Mouse (Mus musculus): ENCODE measurements around the gene Gdf11.

The Gdf11 gene

DNA sequence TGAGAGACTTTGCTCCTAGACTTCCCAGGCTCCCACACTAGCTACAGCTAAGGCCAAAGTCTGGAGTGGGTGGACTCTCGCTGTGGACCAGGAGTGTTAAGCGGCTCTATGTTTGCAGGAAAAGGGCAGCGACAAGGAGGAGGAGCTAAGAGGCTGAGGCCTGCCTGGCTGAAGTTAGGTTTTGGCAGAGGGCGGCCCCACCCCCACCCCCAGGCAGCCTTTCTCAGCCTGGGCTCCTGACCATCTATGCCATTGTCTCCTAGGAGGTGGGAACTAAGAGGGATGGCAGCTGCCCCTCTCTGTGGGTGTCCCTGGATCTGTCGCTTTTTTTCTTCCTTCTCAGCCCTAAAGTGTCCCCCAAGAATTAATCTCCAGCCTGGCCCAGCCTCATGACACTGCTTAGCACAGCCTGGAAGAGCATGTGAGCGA, 27.7 kb upstream of the Gdf11 start:
- DNase-seq (ENCODE audit: low read depth) = peak; percentile 66

DNA sequence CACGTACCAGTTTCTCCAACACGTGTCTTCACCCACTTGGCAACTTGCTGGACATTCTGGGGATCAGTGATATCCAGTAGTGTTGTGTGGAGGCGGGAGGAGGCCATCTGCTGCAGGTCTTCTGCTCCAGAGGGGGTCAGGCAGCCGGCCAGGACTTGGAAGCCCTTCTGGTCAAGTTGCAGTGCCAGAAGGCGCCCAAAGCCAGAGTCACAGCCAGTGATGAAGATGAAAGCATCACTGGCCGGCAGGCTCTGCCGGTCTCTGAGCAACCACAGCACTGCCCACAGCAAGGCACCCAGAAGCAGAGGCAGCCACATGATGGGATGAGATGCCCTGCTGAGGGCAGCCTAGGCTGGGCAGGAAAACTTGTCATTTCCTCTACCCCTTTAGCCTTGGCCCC, 26.7 kb upstream of the Gdf11 start:
- peak; percentile 52 for DNase-seq (ENCODE audit: low read depth)

DNA sequence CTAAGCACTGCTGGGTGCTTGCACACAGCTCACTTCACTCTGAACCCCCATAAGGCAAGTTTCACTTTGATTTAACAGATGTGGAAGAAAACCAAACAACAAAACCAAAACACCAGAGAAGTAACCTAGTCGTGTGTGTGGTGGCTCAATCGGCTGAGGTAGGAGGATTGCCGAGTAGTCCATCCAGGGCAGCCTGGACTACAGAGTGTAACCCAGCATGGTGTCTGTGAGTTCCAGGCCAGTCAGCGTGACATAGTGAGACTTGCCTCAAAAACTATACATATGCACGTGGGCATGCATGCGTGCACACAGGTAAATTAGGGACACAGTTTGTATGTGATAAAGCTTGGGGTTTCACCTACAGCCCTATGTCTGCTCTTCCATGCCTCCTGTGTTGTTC, 25.9 kb upstream of the Gdf11 start:
- no peak for DNase-seq (ENCODE audit: low read depth)

DNA sequence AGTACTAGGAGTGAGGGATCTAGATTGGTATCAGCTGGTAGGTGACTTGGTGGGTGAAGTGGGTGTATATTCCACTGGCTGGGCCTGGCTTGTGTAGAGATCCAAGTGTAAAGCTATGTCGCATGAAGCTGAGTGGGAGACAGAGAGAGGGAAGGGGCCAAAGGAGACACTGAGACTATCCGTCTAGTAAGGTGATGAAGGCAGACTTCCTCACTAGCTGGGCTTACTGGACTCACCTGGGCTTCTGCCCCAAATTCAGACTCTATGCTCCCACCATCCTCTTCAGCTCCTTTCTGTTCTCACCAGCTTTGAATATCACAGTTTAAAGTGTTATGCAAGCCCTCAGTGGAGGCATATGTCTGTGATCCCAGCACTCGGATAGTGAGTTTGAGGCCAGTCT, 25.1 kb upstream of the Gdf11 start:
- DNase-seq (ENCODE audit: low read depth) = no peak

DNA sequence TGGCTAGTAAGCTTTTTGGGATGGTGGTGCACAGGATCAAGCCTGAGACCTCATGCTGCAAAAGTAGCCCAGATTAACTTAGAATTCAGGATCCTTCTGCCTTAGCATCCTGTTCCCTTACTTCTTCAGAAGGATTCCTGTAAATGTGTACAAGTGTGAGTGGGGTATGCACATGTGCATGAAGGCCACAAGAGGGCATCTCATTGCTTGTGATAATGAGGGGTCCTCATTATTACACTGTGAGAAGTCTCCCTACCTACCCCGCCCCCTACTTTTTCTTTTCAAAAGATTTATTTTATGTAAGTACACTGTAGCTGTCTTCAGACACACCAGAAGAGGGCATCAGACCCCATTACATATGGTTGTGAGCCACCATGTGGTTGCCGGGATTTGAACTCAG, 24.0 kb upstream of the Gdf11 start:
- no peak for DNase-seq (ENCODE audit: low read depth)

DNA sequence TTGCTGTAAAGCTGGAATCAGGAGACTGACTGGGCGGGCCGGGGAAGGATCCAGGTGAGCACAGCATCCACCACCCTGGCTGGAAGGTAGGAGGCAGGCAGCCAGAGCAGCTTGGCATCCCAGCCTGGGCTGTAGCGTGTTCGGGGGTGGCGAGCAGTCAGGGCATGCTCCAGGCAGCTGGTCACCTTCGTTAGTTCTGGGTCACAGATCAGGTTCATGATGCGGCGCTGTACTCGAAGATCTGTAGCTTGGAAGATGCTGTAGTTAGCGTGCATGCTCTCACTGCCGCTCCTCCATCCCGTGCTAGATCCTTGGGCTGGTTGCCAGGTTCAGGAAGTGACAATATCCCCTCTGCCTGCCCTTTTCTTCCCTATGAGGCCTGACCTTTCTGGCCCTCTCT, 22.2 kb upstream of the Gdf11 start:
- DNase-seq (ENCODE audit: low read depth) = no peak

DNA sequence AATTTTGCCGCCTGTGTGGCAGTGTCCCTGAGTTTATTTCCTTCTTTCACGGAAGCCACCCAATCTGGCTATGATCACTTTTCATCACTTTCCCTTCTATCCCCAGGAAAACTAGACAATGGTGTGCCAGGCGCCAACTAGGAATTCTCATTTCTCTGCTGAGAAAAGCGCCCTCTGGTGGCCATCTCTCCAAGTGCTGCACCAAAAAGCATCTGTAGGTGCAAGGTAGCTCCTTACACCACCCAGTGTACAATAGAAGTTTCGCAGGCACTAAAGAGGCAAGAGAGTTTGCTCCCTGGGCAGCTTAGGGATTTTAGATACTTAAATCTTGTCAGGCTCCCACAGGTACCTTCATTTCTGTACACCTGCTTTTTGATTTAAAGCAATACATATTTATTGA, 21.7 kb upstream of the Gdf11 start:
- peak; percentile 96 for DNase-seq (ENCODE audit: low read depth)

DNA sequence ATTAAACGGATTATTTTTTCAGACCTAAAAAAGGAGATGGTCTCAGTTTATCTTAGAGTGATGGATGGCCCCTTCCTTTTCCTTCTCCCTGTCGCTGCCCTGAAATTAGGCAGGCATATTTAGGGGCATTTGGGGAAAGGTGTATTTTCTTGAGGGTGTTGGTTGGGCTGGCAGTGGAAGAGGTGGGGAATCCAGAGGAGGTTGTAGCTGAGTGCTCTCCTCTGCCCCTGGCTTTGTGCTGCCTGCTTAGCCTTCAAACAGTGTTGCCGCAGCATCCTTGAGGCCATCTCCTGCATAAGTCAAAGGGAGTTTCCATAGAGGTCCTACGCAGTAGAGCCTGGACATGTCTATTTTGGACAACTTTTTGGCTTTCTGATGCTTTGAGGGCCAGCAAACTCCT, 21.3 kb upstream of the Gdf11 start:
- no peak for DNase-seq (ENCODE audit: low read depth)

DNA sequence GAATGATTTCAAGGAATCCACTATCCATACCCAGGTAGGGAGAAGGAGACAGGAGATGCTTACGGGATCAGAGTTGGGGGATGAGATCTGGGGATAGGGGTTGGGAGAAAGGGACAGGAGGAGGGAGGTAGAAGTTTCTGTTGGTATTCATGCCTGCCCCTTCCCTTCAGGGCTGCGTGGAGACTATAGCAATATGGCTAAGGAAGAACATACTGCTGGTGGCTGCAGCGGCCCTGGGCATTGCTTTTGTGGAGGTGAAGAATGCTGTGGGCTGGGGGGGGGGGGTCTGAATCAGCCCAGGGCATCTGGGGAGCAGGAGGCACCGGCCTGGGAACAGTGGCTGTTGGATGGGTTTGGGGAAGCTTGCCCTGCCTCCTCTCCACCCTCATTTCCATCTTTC, 20.8 kb upstream of the Gdf11 start:
- no peak for DNase-seq (ENCODE audit: low read depth)

DNA sequence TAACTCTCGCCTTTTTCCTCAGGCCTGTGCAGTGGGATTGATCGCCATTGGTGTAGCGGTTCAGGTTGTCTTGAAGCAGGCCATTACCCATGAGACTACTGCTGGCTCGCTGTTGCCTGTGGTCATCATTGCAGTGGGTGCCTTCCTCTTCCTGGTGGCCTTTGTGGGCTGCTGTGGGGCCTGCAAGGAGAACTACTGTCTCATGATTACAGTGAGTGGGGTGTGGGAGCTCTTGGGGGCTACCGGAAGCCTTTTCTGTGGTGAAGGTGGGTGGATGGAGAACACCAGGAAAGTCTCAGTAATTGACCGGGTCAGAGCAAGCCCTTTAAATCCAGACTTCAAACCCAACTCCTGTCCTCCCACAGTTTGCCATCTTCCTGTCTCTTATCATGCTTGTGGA, 19.9 kb upstream of the Gdf11 start:
- DNase-seq (ENCODE audit: low read depth) = no peak

DNA sequence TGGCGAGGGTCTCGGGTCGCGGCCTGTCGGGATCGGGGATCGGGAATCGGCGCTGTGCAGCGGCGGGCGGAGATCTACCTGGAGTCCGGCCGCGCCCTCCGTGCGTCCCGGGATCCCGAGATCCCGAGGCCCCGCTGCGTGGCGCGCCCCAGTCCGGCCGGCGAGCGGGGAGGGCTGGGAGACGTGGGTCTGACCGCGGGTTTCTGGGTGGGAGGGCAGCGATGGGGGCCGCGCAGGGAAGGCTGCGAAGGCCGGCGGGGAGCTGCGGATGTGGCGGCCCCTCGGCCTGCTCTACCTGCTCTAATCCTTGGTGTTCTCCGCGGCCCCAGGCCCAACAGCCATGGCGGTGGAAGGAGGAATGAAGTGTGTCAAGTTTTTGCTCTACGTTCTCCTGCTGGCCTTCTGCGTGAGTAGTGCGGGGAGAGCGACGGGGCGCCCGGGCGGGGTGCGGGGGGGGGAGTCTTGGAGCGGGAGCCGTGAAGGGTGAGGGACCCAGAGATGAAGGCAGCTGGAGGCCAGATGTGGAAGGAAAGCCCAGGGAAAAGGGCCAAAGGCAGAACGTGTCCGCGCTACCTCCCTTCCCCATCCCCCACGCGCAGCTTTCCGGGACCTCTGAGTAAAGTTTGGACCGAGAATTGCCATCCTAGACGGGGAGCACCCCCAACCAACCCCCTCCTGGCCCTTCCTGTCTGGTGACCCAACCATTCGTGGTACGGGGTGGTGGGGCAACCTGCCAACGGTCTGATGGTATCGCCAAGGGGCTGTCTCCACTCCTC, 18.7 kb upstream of the Gdf11 start:
- DNase-seq (ENCODE audit: low read depth) = peak; percentile 85

DNA sequence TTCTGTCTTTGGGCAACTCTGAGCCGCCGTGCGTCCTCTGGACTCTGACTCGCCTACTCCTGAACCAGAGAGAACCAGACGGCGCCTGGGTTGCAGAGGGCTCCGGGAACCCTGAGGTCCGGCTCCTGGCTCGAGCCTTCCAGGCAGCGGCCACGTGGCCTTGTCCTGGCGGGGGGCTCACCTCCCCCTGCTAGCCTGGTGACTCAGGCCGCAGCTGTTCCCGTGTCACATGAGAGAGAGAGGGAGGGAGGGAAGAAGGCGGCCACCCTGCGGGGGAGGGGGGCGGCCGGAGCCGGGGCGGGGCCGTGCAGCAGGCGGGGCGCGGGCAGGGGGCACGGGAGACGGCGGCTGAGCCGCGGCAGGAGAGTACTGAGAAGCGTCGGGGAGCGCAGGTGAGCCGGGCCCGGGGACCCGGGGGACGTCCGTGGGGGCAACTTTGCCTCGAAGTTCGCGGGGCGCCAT, 18.1 kb upstream of the Gdf11 start:
- DNase-seq (ENCODE audit: low read depth) = peak; percentile 98

DNA sequence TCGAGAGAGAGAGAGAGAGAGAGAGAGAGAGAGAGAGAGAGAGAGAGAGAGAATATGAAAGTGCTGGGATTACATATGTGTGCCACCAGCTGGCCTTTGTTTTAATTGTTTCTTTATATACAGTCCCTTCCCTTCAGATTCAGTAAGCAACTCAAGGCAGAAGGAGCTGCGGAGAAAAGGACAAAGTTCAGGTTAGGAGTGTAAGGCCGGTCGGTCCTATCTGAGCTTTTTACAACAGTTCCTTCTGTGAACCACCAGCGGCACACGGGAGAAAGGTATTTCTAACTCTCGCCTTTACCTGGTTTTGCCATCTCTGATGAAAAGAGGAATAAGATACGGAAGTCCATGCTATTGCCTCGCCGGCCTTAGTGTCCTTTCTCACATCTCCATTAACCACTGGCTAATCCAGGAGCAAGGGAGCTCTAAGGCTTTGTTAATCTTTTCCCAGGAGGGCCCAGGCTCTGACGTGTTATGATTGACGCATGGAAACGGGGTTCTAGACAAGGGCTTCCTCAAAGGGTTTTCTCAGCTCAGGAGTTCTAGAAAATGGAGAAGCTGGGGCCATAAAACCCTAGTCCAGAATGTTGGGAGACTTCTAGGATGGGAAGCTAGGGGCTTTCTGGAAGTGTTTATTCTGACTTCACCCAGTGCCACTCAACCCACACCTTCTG, 17.4 kb upstream of the Gdf11 start:
- DNase-seq (ENCODE audit: low read depth) = peak; percentile 79

DNA sequence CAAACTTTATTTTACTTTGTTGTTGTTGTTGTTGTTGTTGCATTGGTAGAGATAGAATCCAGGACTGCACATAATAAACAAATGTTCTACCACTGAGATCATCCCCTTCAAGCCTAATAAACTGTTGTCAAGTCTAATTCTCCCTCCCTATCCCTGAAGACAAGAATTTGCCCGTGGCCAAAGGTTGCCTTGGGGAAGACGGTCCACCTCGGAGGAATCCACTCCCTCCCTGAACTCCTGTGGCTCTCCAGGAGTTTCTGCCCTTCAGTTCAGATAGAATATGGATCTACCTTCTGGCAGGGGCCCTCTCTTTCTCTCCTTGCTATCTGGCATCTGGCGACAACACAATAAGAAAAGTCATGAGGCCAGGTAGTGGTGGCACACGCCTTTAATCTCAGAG, 13.3 kb upstream of the Gdf11 start:
- no peak for DNase-seq (ENCODE audit: low read depth)

DNA sequence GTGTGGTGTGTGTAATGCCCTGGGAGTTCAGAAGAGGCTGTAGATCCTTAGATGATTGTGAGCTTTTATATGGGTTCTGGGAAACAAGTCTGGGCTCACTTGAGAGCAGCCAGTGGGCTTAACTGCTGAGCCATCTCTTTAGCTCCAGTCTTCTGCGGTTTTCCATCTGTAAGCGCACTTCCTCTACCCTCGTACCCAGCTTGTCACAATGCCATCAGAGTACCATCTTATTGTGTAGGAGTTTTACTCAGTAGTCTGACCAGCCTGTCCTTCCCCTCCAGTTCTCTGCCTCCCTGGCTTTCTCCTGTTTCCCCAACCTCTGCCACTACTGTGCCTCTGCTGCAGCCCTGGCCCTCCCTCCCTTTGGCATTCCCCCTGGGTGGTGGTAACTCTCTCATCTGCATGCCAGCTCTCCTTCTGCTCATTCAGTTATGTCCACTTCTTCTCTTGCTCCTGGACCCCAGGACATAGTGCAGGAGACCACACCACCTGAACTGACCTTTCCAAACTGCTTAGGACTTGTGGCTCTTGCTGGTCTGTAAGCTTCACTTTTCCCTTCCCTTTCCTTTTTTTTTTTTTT, 11.0 kb upstream of the Gdf11 start:
- DNase-seq (ENCODE audit: low read depth) = no peak

DNA sequence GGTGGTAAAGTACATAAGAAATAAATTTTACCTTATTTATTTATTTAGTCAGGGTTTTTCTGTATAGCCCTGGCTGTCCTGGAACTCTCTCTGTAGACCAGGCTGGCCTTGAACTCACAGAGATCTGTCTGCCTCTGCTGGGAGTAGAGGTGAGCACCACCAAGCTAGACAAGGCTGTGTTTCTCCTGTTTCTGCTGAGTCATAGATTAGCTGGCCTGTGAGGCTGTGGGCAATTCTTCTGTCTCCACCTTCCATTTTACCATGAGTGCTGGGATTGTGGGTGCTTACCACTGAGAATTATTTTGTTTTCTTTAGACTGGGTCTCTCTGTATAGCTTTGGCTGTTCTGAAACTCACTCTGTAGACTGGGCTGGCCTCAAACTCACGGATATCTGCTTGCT, 9.9 kb upstream of the Gdf11 start:
- DNase-seq (ENCODE audit: low read depth) = no peak

DNA sequence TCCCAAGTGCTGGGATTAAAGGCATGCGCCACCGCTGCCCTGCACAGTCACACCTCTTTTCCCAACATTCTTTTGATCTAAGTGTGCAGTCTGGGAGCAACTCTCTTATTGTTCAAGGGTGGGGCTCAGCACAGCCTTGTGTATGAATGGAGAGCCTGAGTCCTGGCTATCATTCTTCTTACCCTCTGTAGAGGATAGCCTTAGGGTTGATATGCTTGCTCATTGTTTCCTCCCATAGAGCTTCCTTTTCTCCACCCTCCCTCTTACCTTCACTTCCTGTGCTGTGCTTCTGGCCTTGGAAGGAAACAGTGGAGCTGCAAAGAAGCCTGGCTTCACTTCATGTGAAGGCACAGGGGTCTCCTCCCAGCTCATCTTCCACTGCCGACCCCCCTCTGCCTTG, 9.2 kb upstream of the Gdf11 start, which contains the start of gene Cd63:
TSS of gene Cd63 (plus strand) at position 292 of the 400 bp plus-strand sequence.
- DNase-seq (ENCODE audit: low read depth) = no peak

DNA sequence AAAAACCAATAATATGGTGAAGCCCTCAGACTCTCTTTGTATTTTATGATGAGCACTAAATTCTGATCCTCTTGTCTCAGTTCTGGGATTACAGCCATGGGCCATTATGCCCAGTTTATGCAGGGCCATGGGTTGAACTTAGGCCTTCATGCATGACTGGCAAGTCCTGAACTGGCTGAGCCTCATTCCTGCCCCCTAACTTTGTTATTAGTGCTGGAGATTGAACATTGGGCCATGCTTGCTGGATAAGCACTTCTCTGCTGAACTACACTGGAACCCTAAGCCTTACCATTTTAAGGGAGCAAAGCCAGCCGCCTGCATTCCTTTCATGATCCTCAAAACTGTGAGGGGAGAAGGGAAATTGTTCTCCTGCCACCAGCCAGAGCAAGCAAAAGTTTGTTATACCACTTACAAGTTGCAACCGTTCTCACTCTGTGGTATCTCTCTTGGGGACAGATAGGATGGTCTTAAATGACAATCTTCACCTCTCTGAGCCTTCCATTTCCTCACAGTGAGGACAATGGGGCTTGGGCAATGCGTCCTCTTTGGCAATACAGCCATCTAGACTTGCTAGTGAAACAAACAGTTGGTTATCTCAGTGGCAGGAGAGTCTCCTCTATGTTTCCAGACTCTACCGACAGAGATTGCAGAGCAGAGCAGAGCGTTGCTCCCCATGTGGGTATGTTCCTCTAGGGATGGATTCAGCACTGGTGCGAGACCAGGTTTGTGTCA, 8.4 kb upstream of the Gdf11 start:
- DNase-seq (ENCODE audit: low read depth) = no peak

DNA sequence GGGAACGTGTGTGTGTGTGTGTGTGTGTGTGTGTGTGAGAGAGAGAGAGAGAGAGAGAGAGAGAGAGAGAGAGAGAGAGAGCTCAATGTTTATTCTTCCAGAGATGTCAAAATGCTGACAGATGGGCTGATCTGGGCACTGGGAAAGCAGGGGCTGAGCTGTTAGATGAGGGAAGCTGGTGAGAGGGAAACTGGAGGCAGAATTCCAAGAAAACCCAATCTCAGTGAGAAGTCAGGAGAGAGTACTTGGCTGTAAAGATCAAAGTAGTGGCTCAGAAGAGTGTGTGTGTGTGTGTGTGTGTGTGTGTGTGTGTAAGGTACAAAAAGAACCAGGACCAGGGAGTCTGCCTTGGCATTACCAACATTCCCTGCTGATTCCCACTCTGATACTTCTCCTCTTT, 6.0 kb upstream of the Gdf11 start:
- peak; percentile 50 for DNase-seq (ENCODE audit: low read depth)

DNA sequence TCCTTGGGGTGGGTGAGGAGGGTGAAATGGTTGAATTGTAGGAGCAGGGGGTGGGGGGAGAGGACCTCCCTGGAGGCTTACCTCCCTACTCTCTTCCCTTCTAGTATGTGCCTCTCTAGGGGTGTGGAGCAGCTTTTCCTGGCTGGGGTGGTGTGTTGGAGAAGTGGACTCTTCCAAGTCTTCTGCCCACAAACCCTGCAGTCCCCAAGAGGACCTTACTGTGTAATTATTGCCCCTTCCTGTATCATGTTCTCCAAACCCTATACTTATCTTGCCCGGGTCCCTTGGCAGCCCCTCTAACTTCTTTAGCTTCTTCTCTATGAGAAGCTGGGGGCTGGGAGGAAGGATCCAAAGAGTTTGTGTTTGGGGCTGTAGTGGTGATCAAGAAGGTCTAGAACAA, 5.3 kb upstream of the Gdf11 start:
- DNase-seq (ENCODE audit: low read depth) = no peak

DNA sequence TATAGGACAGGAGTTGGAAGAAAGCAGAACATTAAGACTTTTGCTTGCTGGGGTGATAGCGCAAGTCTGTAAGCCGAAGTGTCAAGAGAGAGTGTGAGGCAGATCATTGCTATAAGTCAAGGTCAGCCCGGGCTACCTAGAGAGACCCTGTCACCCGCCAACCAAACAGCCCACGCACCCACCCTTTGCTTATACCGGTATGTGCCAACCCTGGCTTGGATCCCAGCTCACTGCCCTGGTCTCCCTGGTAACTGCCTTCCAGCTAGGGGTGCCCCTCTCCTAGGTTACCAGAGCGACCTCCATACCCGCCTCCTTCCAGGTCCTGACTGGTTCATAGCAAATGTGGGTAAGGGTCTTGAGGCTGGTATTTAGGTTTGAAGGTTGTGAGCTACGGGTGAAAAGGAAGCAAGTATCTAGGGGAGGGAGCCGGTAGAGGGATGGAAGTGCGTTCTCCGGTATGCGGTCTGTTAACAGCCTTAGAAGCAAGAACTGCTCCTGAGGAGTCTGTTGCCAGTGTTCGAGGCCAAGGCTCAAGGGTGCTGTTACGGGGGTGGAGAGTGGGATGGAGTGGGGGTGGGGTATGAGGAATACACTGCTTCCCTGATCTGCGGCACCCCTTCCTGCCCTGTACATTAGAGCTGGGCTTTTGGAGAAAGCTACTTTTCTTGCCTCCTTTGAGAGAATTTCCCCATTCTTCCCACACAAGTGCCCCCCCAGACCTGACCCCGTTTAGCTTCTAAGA, 4.6 kb upstream of the Gdf11 start:
- no peak for DNase-seq (ENCODE audit: low read depth)

DNA sequence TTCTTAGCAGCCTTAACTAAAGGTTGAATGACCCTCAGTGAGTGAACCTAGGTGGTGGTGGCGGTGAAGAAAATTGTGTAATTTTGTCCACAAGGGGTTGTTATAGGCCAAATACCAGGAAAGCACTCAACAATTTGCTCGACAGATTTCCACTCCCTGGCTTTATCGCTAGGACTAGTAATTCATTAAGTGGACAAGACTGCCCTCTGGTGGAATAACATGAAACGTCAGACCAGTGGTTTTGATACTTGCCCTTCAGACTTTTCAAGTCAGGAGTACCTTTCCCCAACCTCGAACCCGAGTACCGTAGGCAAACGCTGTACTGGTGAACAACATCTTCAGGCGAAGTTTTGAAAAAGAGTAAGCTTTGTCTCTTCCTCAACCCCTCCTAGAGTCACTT, 3.9 kb upstream of the Gdf11 start:
- peak; percentile 95 for DNase-seq (ENCODE audit: low read depth)

Measured in NIH3T3 (cell line).